Mouse (Mus musculus) thymus, adult 2 months (tissue): ENCODE measurements around the gene Eapp.

Experiments used
- CTCF ChIP-seq: fragments of 200-500 bp; IDR thresholded peaks from 2 replicates; pipeline ENCODE4 v1.5.1; 2012; ENCODE audit warnings: mild to moderate bottlenecking, control low read depth, low read length, moderate library complexity, borderline replicate concordance; ENCODE audit not compliant: control insufficient read depth, poor library complexity, insufficient read depth; ENCODE audit errors: extremely low read depth
- POLR2A ChIP-seq: fragments of 200-500 bp; IDR thresholded peaks from 2 replicates; pipeline ENCODE4 v1.6.1; 2012; ENCODE audit warnings: mild to moderate bottlenecking, low read length, control low read depth, moderate library complexity; ENCODE audit not compliant: control insufficient read depth, poor library complexity, insufficient read depth; ENCODE audit errors: extremely low read depth

DNA sequence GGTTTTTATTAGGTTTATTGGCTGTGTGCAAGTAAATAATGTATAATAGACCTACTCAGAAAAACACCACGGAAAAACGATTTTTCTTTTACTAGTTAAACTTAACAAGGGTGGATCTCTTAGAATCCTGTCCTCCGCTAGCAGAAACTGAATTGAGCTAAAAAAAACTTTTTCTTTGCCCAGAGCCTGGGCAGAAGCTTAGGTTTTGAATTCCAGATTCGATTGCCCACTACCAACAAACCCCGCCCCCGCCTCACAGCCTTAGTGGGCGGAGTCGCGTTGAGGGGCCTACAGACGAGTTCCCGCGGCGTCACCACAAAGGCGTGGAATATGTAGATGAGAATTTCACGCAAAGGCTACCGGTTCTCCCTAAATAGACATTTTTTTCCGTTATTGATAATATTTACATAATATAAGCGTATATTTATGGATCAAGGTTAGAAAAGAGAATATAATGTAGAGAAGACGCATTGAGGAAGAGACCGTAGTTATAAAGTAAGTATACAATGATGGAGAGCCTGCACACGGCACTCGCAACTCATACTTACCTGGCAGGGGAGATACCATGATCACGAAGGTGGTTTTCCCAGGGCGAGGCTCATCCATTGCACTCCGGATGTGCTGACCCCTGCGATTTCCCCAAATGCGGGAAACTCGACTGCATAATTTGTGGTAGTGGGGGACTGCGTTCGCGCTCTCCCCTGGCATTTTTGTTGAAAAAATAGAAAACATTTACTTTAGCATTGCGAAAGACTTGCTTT lies 725 bp upstream of the Eapp start:
- no peak for TF ChIP-seq CTCF
- peak; percentile 98 for TF ChIP-seq POLR2A
